In the genomic region with DNA sequence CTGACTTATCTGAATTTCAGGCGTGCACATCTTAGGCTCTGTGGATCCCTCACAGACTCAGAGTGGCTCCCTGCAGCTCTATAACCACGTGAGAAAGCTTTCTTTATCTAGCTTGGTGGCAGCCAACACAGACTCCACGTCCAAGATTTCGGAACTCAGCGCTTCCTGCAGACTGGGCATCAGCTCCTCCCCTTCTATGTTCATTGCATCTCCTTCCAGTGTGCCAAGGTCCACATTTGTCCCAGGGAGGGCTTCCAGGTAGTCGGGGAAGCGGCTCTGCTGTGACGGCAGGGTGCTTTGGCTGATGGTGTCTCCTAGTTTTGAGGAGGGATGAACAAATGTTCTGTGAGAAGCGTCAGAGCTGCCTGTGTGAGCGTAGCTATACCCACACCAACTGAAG, we compare ENCODE assay signal across 20 mouse cellular contexts.
DNase-seq lines count a peak whose midpoint lies in the region; TF ChIP-seq lines count a peak whose summit lies in the region.
"Had no signal": no experiment of that assay in that cellular context is flagged by ENCODE, and none has a peak within 500 bp of the region (broad histone marks: within the 10 kb centered on the region; RNA-seq: fewer than 3 reads in every experiment).

No protein-coding gene starts in this region.

- H3K4me1 ChIP-seq in cortical plate, adult 2 months (ENCODE audit: control insufficient read depth, insufficient read depth, low read length) = peaks cover 3% of the 10 kb centered on the region; the same call in 1 of the 2 replicates
- H3K4me1 ChIP-seq: embryonic facial prominence, embryonic 15.5 days; hindbrain, embryonic 13.5 days; liver, embryonic 12.5 days; midbrain, embryonic 10.5 days; neural tube, embryonic 12.5 days had no signal

- no peak for TF ChIP-seq CTCF in cortical plate, adult 2 months (IDR thresholded peaks at IDR 0.05; ENCODE audit: extremely low read depth, insufficient read depth, low read length)

- no peak overlapping the region for H3K27ac ChIP-seq in cortical plate, adult 2 months (ENCODE audit: insufficient read depth, low read length)
- H3K27ac ChIP-seq: embryonic facial prominence, embryonic 15.5 days; hindbrain, embryonic 13.5 days; limb, embryonic 12.5 days; liver, embryonic 12.5 days; macrophage; midbrain, embryonic 10.5 days; neural tube, embryonic 12.5 days had no signal

- peak overlapping the region; percentile 6; the same call in 1 of the 2 replicates for H3K4me3 ChIP-seq in cortical plate, adult 2 months (ENCODE audit: insufficient read depth, low read length)
- H3K4me3 ChIP-seq: embryonic facial prominence, embryonic 15.5 days; hindbrain, embryonic 13.5 days; limb, embryonic 12.5 days; liver, embryonic 12.5 days; midbrain, embryonic 10.5 days; neural tube, embryonic 12.5 days had no signal

- TF ChIP-seq POLR2A in cortical plate, adult 2 months (IDR thresholded peaks at IDR 0.05; ENCODE audit: extremely low read depth, insufficient read depth, low read length) = no peak

- DNase-seq in heart, adult 8-10 months (ENCODE audit: low spot score) = peak; percentile 31
- no peak for DNase-seq in heart, adult 9 months (ENCODE audit: low spot score in 2 of 2)
- peak; percentile 71 for DNase-seq in brain, adult 2 months (ENCODE audit: low read depth, low spot score)
- peak; percentile 17 to 26 for DNase-seq in cerebellum, adult 18-20 months
- DNase-seq in testis, postnatal 10 days (ENCODE audit: low spot score) = no peak
- no peak for DNase-seq in lung, postnatal 25 days (ENCODE audit: low spot score)
- DNase-seq: adrenal gland, adult 2 months; gastrocnemius, postnatal 36 days; heart, postnatal 10 days; kidney, adult 8-10 months; kidney, postnatal 14 days; lung, embryonic 14.5 days had no signal

Comparison
In these comparisons a context has a peak if more than half of its experiments do, and no peak if none do; other contexts are left out.
1. DNase-seq: peak in heart, adult 8-10 months (single experiment), brain, adult 2 months (single experiment) and cerebellum, adult 18-20 months (2 of 2); none in heart, adult 9 months (0 of 2), testis, postnatal 10 days (single experiment) and lung, postnatal 25 days (single experiment).